Mouse (Mus musculus) left cerebral cortex, adult 2 months (tissue): ENCODE results near the gene Slc38a5. TPM values are rescaled to one million over a fixed set of nuclear protein-coding genes. Genes with fewer than 3 reads are reported as not detected.
A peak's percentile ranks its signal among the peaks of the same experiment; 100 is the strongest.
"Not testable (repeated sequence)": the region's sequence is repeated elsewhere in the genome, so short reads cannot be mapped to it uniquely, and the experiment has no call there.

Experiments
- DNase-seq, 2 experiments: peaks; one replicate each; pipeline ENCODE4 v3.0.0; 2021 to 2022; ENCODE audit warnings: low spot score in 2 of 2, mixed read lengths in 1 of 2; ENCODE audit errors: extremely low spot score in 1 of 2
- H3K27ac ChIP-seq: fragments of 200-600 bp; 2 replicates; pipeline ENCODE4 v1.8.1; 2022
- H3K4me3 ChIP-seq: fragments of 200-600 bp; 2 replicates; pipeline ENCODE4 v1.8.1; 2022
- CTCF ChIP-seq: fragments of 200-600 bp; IDR thresholded peaks from 2 replicates; pipeline ENCODE4 v1.8.1; 2022; ENCODE audit warnings: antibody characterized with exemption, mild to moderate bottlenecking, moderate library complexity
- intact Hi-C: fragments of 180-260 bp; cut with DNase I; formaldehyde crosslinking; loops from one replicate; pipeline ENCODE4 v1.15.1; 2025
- total RNA-seq, 2 experiments: library from RNA; stranded (reverse); gene quantifications; 2 replicates each; pipeline ENCODE4 v1.2.3; 2021

The Slc38a5 gene
- total RNA-seq, 2 experiments from 2014 or later = 3.9 to 7.3 TPM

DNA sequence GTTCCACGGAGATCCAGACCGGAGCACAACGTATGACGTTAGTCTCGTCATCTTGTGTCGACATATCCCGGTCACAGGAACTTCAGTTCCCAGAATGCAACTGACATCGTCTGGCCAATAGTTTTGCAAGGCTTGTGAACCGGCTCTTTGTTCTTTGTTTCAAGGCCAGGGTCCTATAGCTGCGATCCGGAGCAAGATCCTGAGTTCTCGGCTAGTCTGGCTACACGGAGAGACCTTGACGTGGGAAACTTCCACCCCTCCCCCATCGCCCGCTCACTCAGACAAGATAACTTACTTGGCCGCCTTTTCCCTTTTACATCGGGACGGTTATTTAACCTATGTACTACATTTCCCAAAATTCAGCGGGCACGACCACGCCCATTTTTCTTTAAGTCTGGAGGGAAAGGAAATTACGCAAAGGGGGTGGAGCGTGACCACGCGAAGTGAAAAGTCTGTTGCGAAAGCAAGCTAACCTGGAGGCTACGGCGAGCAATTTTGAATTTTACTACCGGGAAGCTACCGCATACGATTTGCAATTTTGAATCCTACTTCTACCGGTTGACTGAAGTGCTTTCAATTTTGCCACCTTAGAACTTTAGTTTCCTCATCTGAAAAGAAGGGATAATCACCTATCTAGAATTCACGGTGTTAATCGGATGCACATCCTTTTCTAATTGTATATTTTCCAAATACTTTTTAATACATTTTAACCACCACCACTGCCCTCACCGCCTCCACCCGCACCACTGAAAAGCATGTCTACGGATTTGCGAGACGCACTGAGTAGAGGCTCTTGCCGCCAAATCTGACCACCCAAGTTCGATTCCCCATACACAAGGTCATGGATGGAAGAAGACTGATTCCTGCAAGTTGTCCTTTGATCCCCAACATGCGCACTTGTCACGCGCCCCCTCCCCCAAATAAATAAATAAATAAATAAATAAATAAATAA is 18.3 kb upstream of the Slc38a5 start, which contains the start of gene Ftsj1:
Gene Ftsj1 (minus strand): TSS at position 73 of the 952 bp plus-strand sequence.
- DNase-seq = peak; percentile 67 to 73
- intact Hi-C loops = loop anchor here (5.0 kb wide), 3 partner anchors 50 to 100 kb away; partner anchors contain the start of gene Tbc1d25
- Histone ChIP-seq H3K4me3 (peak within 1 kb of the TSS; percentile 63), H3K27ac (peak within 1 kb of the TSS; percentile 91)
- TF ChIP-seq CTCF = no peak

- no peak for DNase-seq
- Histone ChIP-seq H3K27ac (no peak overlapping the region), H3K4me3 (no peak overlapping the region)
- TF ChIP-seq CTCF = no peak
- intact Hi-C loops = loop anchor here (5.0 kb wide), 3 partner anchors 51 to 101 kb away; partner anchors contain the start of gene Tbc1d25
These were observed 17.2 kb upstream of the Slc38a5 start for GRCm38 (mm10) chrX:8253711-8254110.

GRCm38 (mm10) chrX:8255807-8256206 is 15.1 kb upstream of the Slc38a5 start:
- TF ChIP-seq CTCF = peak; percentile 4; the same call in 1 of the 2 replicates
- H3K4me3 ChIP-seq = no peak overlapping the region
- DNase-seq = no peak
- no peak overlapping the region for H3K27ac ChIP-seq
- intact Hi-C loops = no loop called here

DNA sequence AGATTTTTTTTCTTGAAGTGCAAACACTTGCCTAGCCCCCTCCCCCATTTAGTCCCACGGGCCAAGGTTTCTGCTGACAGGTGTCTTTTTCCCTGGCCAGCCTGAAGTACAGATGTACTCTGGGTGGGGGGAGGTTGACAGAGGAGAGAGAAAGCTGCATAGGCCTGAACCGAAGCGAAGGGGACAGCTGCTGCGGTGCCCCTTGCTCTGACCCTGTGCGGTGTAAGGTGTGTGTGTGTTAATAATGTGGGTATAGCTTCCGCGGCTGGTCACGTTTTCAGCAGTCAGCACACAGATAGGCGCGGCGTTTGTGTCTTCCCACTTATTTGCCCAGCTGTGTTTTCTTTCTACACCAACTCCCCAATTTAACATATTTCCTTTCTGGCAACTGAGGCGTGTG is 11.5 kb upstream of the Slc38a5 start:
- DNase-seq = no peak
- Histone ChIP-seq H3K4me3 (no peak overlapping the region), H3K27ac (no peak overlapping the region)
- intact Hi-C loops = no loop called here
- TF ChIP-seq CTCF = no peak

- DNase-seq = no peak
- Histone ChIP-seq H3K27ac (no peak overlapping the region), H3K4me3 (no peak overlapping the region)
- TF ChIP-seq CTCF = no peak
- intact Hi-C loops = no loop called here
These were observed 7.7 kb upstream of the Slc38a5 start for GRCm38 (mm10) chrX:8263156-8263804.

- H3K27ac ChIP-seq = no peak overlapping the region
- no peak for TF ChIP-seq CTCF
- no peak overlapping the region for H3K4me3 ChIP-seq
- intact Hi-C loops = no loop called here
- DNase-seq = no peak
These were observed 6.7 kb upstream of the Slc38a5 start for GRCm38 (mm10) chrX:8264222-8264621.

GRCm38 (mm10) chrX:8272000-8272399 is 1.1 kb downstream of the Slc38a5 start:
- H3K4me3 ChIP-seq = no peak overlapping the region
- TF ChIP-seq CTCF = no peak
- intact Hi-C loops = no loop called here

GRCm38 (mm10) chrX:8274056-8274455 is 3.1 kb downstream of the Slc38a5 start:
- no peak for DNase-seq
- Histone ChIP-seq H3K4me3 (no peak overlapping the region), H3K27ac (no peak overlapping the region)
- no peak for TF ChIP-seq CTCF
- intact Hi-C loops = no loop called here

More at GRCm38 (mm10) chrX:8272000-8272399, 1.1 kb downstream of the Slc38a5 start:
- H3K27ac ChIP-seq = no peak overlapping the region
- no peak for DNase-seq

GRCm38 (mm10) chrX:8288621-8289020 is 17.7 kb downstream of the Slc38a5 start:
- DNase-seq = no peak
- Histone ChIP-seq H3K27ac (no peak overlapping the region), H3K4me3 (no peak overlapping the region)
- TF ChIP-seq CTCF = no peak
- intact Hi-C loops = no loop called here

GRCm38 (mm10) chrX:8309302-8309701 is 38.4 kb downstream of the Slc38a5 start:
- Histone ChIP-seq H3K27ac (no peak overlapping the region), H3K4me3 (no peak overlapping the region)
- DNase-seq = no peak
- intact Hi-C loops = no loop called here
- TF ChIP-seq CTCF = no peak

- DNase-seq = peak in 1 of 2 experiments; percentile 12
- TF ChIP-seq CTCF = peak; percentile 35
- H3K27ac ChIP-seq, intact Hi-C loops, H3K4me3 ChIP-seq: not testable (repeated sequence)
These were observed 44.0 kb downstream of the Slc38a5 start for GRCm38 (mm10) chrX:8314905-8315304.

GRCm38 (mm10) chrX:8327124-8327523 is 56.2 kb downstream of the Slc38a5 start, which contains the start of gene Ssxb10:
Ssxb10 (plus strand) TSS chrX:8327424.
- Histone ChIP-seq H3K4me3 (no peak within 1 kb of the TSS), H3K27ac (no peak within 1 kb of the TSS)
- intact Hi-C loops = no loop called here
- DNase-seq = no peak
- TF ChIP-seq CTCF = no peak

Other genes starting within 250 kb of the Slc38a5 start
- 10 to 100 TPM; 22.5 to 27.1 TPM for gene Suv39h1, start 196.4 kb upstream of the Slc38a5 start, total RNA-seq
- gene Was, start 180.6 kb upstream of the Slc38a5 start, total RNA-seq = 1 to 10 TPM; 1.5 to 1.9 TPM
- 100 to 1,000 TPM; 190 to 220 TPM for gene Wdr13, start 138.2 kb upstream of the Slc38a5 start, total RNA-seq
- gene Rbm3, start 125.3 kb upstream of the Slc38a5 start, total RNA-seq = 100 to 1,000 TPM in 1 of 2 experiments, 10 to 100 TPM in 1; 86.0 to 124 TPM
- 10 to 100 TPM; 14.5 to 16.6 TPM for gene Tbc1d25, start 95.0 kb upstream of the Slc38a5 start, total RNA-seq
- gene Ebp, start 77.6 kb upstream of the Slc38a5 start, total RNA-seq = 10 to 100 TPM; 34.8 to 35.7 TPM
- 10 to 100 TPM; 74.7 to 84.7 TPM for gene Porcn, start 64.6 kb upstream of the Slc38a5 start, total RNA-seq
- gene Ftsj1, start 18.7 kb upstream of the Slc38a5 start, total RNA-seq = 10 to 100 TPM; 23.8 to 24.3 TPM
- gene Ssxb10, start 56.3 kb downstream of the Slc38a5 start, total RNA-seq = not detected
- not detected for gene Ssxb9, start 95.8 kb downstream of the Slc38a5 start, total RNA-seq
- gene Ssxb1, start 142.2 kb downstream of the Slc38a5 start, total RNA-seq = not detected
- not detected for gene Ssxb2, start 190.6 kb downstream of the Slc38a5 start, total RNA-seq